Mouse (Mus musculus): ENCODE measurements around the gene Gm45213. TPM values are rescaled to one million over a fixed set of nuclear protein-coding genes. Genes with fewer than 3 reads are reported as not detected.

The Gm45213 gene
- polyA plus RNA-seq, 1 experiment from 2014 or later: not detected

GRCm38 (mm10) chr7:66008892-66009273 is 34.5 kb upstream of the Gm45213 start:
- Histone ChIP-seq H3K27ac (replicated peaks; ENCODE audit: low read depth, low read length) (peak overlapping the region; percentile 53), H3K27me3 (replicated peaks; ENCODE audit: control insufficient read depth, insufficient read depth, low read length) (no peaks in the 10 kb centered on the region), H3K4me2 (ENCODE audit: low read depth, low read length) (peak overlapping the region; percentile 17), H3K9ac (ENCODE audit: low read depth, low read length) (no peak overlapping the region), H3K4me1 (ENCODE audit: control insufficient read depth, insufficient read depth, low read length) (peaks cover 12% of the 10 kb centered on the region; the same call in 1 of the 2 replicates), H3K4me3 (ENCODE audit: low read depth, low read length) (no peak overlapping the region), H3K9me3 (ENCODE audit: control insufficient read depth, low read length) (no peaks in the 10 kb centered on the region), H3K36me3 (ENCODE audit: control insufficient read depth, insufficient read depth, low read length) (no peaks in the 10 kb centered on the region)
- peak; percentile 90 for DNase-seq (ENCODE audit: low spot score)
- WGBS: 39% methylated on average over 16 of the region's 16 CpGs
- peak; percentile 69 for ATAC-seq (ENCODE audit: low read depth)

- Histone ChIP-seq H3K9me3 (ENCODE audit: control insufficient read depth, low read length) (no peaks in the 10 kb centered on the region), H3K27ac (replicated peaks; ENCODE audit: low read depth, low read length) (no peak overlapping the region), H3K4me3 (ENCODE audit: low read depth, low read length) (no peak overlapping the region), H3K9ac (ENCODE audit: low read depth, low read length) (no peak overlapping the region), H3K36me3 (ENCODE audit: control insufficient read depth, insufficient read depth, low read length) (no peaks in the 10 kb centered on the region), H3K4me1 (ENCODE audit: control insufficient read depth, insufficient read depth, low read length) (peaks cover 8% of the 10 kb centered on the region; the same call in 1 of the 2 replicates), H3K27me3 (replicated peaks; ENCODE audit: control insufficient read depth, insufficient read depth, low read length) (no peaks in the 10 kb centered on the region), H3K4me2 (ENCODE audit: low read depth, low read length) (no peak overlapping the region)
- no peak for ATAC-seq (ENCODE audit: low read depth)
- no peak for DNase-seq (ENCODE audit: low spot score)
- 65% methylated on average over 6 of the region's 6 CpGs for WGBS
Measured at GRCm38 (mm10) chr7:66010518-66010917, 32.9 kb upstream of the Gm45213 start.

GRCm38 (mm10) chr7:66027747-66028146 is 15.7 kb upstream of the Gm45213 start:
- WGBS: 78% methylated on average over 2 of the region's 2 CpGs
- no peak for DNase-seq (ENCODE audit: low spot score)

GRCm38 (mm10) chr7:66028766-66029512 is 14.5 kb upstream of the Gm45213 start:
- ATAC-seq (ENCODE audit: low read depth) (peak; percentile 59), DNase-seq (ENCODE audit: low spot score) (peak; percentile 57)
- Histone ChIP-seq H3K9me3 (ENCODE audit: control insufficient read depth, low read length) (no peaks in the 10 kb centered on the region), H3K27me3 (replicated peaks; ENCODE audit: control insufficient read depth, insufficient read depth, low read length) (no peaks in the 10 kb centered on the region), H3K27ac (replicated peaks; ENCODE audit: low read depth, low read length) (no peak overlapping the region), H3K4me1 (ENCODE audit: control insufficient read depth, insufficient read depth, low read length) (peaks cover 10% of the 10 kb centered on the region), H3K4me2 (ENCODE audit: low read depth, low read length) (no peak overlapping the region), H3K4me3 (ENCODE audit: low read depth, low read length) (no peak overlapping the region), H3K36me3 (ENCODE audit: control insufficient read depth, insufficient read depth, low read length) (no peaks in the 10 kb centered on the region), H3K9ac (ENCODE audit: low read depth, low read length) (no peak overlapping the region)
- WGBS: 29% methylated on average over 6 of the region's 6 CpGs

More at GRCm38 (mm10) chr7:66027747-66028146, 15.7 kb upstream of the Gm45213 start:
- Histone ChIP-seq H3K4me1 (ENCODE audit: control insufficient read depth, insufficient read depth, low read length) (peaks cover 10% of the 10 kb centered on the region), H3K36me3 (ENCODE audit: control insufficient read depth, insufficient read depth, low read length) (no peaks in the 10 kb centered on the region), H3K4me3 (ENCODE audit: low read depth, low read length) (no peak overlapping the region), H3K9me3 (ENCODE audit: control insufficient read depth, low read length) (no peaks in the 10 kb centered on the region), H3K27ac (replicated peaks; ENCODE audit: low read depth, low read length) (no peak overlapping the region), H3K27me3 (replicated peaks; ENCODE audit: control insufficient read depth, insufficient read depth, low read length) (no peaks in the 10 kb centered on the region), H3K4me2 (ENCODE audit: low read depth, low read length) (no peak overlapping the region), H3K9ac (ENCODE audit: low read depth, low read length) (no peak overlapping the region)
- ATAC-seq (ENCODE audit: low read depth): no peak

- Histone ChIP-seq H3K36me3 (ENCODE audit: control insufficient read depth, insufficient read depth, low read length) (no peaks in the 10 kb centered on the region), H3K4me3 (ENCODE audit: low read depth, low read length) (no peak overlapping the region), H3K9me3 (ENCODE audit: control insufficient read depth, low read length) (no peaks in the 10 kb centered on the region), H3K27me3 (replicated peaks; ENCODE audit: control insufficient read depth, insufficient read depth, low read length) (no peaks in the 10 kb centered on the region), H3K4me2 (ENCODE audit: low read depth, low read length) (no peak overlapping the region), H3K9ac (ENCODE audit: low read depth, low read length) (no peak overlapping the region), H3K27ac (replicated peaks; ENCODE audit: low read depth, low read length) (no peak overlapping the region), H3K4me1 (ENCODE audit: control insufficient read depth, insufficient read depth, low read length) (no peaks in the 10 kb centered on the region)
- WGBS: 68% methylated on average over 8 of the region's 8 CpGs
- ATAC-seq (ENCODE audit: low read depth) (no peak), DNase-seq (ENCODE audit: low spot score) (no peak)
Measured at GRCm38 (mm10) chr7:66036809-66037208, 6.6 kb upstream of the Gm45213 start.

- Histone ChIP-seq H3K9me3 (ENCODE audit: control insufficient read depth, low read length) (no peaks in the 10 kb centered on the region), H3K4me3 (ENCODE audit: low read depth, low read length) (no peak overlapping the region), H3K9ac (ENCODE audit: low read depth, low read length) (no peak overlapping the region), H3K27ac (replicated peaks; ENCODE audit: low read depth, low read length) (no peak overlapping the region), H3K4me1 (ENCODE audit: control insufficient read depth, insufficient read depth, low read length) (no peaks in the 10 kb centered on the region), H3K36me3 (ENCODE audit: control insufficient read depth, insufficient read depth, low read length) (no peaks in the 10 kb centered on the region), H3K4me2 (ENCODE audit: low read depth, low read length) (no peak overlapping the region), H3K27me3 (replicated peaks; ENCODE audit: control insufficient read depth, insufficient read depth, low read length) (0 out of 2 replicates have a peak, but pooled peaks cover 3% of the 10 kb centered on the region)
- WGBS: 42% methylated on average over 3 of the region's 3 CpGs
- DNase-seq (ENCODE audit: low spot score) (no peak), ATAC-seq (ENCODE audit: low read depth) (no peak)
Measured at GRCm38 (mm10) chr7:66038261-66038660, 5.1 kb upstream of the Gm45213 start.

GRCm38 (mm10) chr7:66038730-66039129 is 4.7 kb upstream of the Gm45213 start:
- ATAC-seq (ENCODE audit: low read depth) (no peak), DNase-seq (ENCODE audit: low spot score) (no peak)
- H3K4me1 ChIP-seq (ENCODE audit: control insufficient read depth, insufficient read depth, low read length): no peaks in the 10 kb centered on the region
- no peak overlapping the region for H3K4me3 ChIP-seq (ENCODE audit: low read depth, low read length)
- 67% methylated on average over 11 of the region's 11 CpGs for WGBS
- H3K9ac ChIP-seq (ENCODE audit: low read depth, low read length): no peak overlapping the region
- H3K27me3 ChIP-seq (replicated peaks; ENCODE audit: control insufficient read depth, insufficient read depth, low read length): 0 out of 2 replicates have a peak, but pooled peaks cover 3% of the 10 kb centered on the region
- H3K4me2 ChIP-seq (ENCODE audit: low read depth, low read length): no peak overlapping the region
- no peak overlapping the region for H3K27ac ChIP-seq (replicated peaks; ENCODE audit: low read depth, low read length)
- H3K36me3 ChIP-seq (ENCODE audit: control insufficient read depth, insufficient read depth, low read length): no peaks in the 10 kb centered on the region
- no peaks in the 10 kb centered on the region for H3K9me3 ChIP-seq (ENCODE audit: control insufficient read depth, low read length)

GRCm38 (mm10) chr7:66040026-66040814 is 3.2 kb upstream of the Gm45213 start:
- no peaks in the 10 kb centered on the region for H3K4me1 ChIP-seq (ENCODE audit: control insufficient read depth, insufficient read depth, low read length)
- 79% methylated on average over 18 of the region's 18 CpGs for WGBS
- no peak overlapping the region for H3K27ac ChIP-seq (replicated peaks; ENCODE audit: low read depth, low read length)

More at GRCm38 (mm10) chr7:66040026-66040814, 3.2 kb upstream of the Gm45213 start:
- Histone ChIP-seq H3K9me3 (ENCODE audit: control insufficient read depth, low read length) (no peaks in the 10 kb centered on the region), H3K4me3 (ENCODE audit: low read depth, low read length) (no peak overlapping the region), H3K4me2 (ENCODE audit: low read depth, low read length) (no peak overlapping the region), H3K36me3 (ENCODE audit: control insufficient read depth, insufficient read depth, low read length) (no peaks in the 10 kb centered on the region), H3K9ac (ENCODE audit: low read depth, low read length) (no peak overlapping the region), H3K27me3 (replicated peaks; ENCODE audit: control insufficient read depth, insufficient read depth, low read length) (0 out of 2 replicates have a peak, but pooled peaks cover 3% of the 10 kb centered on the region)
- DNase-seq (ENCODE audit: low spot score) (no peak), ATAC-seq (ENCODE audit: low read depth) (no peak)

Measured in embryonic facial prominence, embryonic 14.5 days (tissue).